Mouse (Mus musculus) heart, adult 2 months (tissue): ENCODE measurements around the gene Tubg2.

ENCODE experiments used
- CTCF ChIP-seq: fragments of 200-600 bp; IDR thresholded peaks from 2 replicates; pipeline ENCODE4 v1.8.1; 2022; ENCODE audit warnings: antibody characterized with exemption, mild to moderate bottlenecking, moderate library complexity
- POLR2A ChIP-seq: fragments of 200-500 bp; IDR thresholded peaks from 2 replicates; pipeline ENCODE4 v1.6.1; 2011; ENCODE audit warnings: mild to moderate bottlenecking, low read depth, low read length, control low read depth; ENCODE audit not compliant: insufficient read depth

DNA sequence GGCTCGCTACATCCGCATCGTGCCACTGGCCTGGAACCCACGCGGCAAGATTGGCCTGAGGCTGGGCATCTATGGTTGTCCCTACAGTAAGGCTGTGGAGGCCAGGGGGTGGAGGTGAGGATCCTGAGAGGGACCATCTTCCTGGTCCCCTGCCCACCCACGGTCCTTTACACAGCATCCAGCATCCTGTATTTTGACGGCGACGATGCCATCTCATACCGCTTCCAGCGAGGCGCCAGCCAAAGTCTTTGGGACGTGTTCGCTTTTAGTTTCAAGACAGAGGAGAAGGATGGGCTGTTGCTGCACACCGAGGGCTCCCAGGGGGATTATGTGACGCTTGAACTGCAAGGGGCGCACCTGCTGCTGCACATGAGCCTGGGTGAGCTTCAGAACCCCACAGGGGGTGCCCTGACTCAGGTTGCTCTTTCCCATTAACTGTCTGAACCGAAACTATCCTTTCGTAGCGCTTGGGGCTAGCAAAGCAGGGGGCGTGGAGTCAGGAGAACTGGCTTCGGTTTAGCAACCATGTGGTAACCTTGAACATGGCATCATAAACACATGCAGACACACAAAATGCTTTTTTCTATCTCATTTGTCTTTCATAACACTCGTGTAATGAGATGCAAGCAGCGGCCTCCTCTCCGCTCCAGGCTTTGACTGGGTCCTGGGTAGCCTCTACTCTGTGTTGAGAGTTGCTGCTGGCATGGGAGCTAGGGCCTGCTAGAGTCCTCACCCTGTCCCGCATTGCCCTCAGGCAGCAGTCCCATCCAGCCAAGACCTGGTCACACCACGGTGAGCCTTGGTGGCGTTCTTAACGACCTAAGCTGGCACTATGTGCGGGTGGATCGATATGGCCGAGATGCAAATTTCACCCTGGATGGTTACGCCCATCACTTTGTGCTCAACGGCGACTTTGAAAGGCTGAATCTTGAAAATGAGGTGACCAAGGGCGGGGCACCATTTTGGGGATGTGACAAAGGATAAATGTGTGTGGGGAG lies 22.7 kb downstream of the Tubg2 start:
- TF ChIP-seq POLR2A, result no peak
- TF ChIP-seq CTCF, result no peak
